Mouse (Mus musculus) limb, embryonic 14.5 days (tissue): ENCODE results near the gene Ugt1a7c. TPM values are rescaled to one million over a fixed set of nuclear protein-coding genes. Genes with fewer than 3 reads are reported as not detected.

Experiments used
- ATAC-seq: fragments of 200-750 bp; cut with Nextera tagmentation; 2 replicates; pipeline ENCODE4 v1.8.0; 2017; ENCODE audit warnings: low read depth, moderate number of reproducible peaks, moderate TSS enrichment; ENCODE audit not compliant: low FRiP score
- DNase-seq: peaks from one replicate; pipeline ENCODE4 v3.0.0-alpha.2; 2015; ENCODE audit warnings: low spot score
- H3K27ac ChIP-seq: fragments of 300-500 bp; sonication (generic); replicated peaks from 2 replicates; pipeline ENCODE4 v1.5.1; 2014; ENCODE audit warnings: low read depth, mild to moderate bottlenecking, low read length, moderate library complexity, mixed read lengths
- H3K27me3 ChIP-seq: fragments of 300-500 bp; sonication (generic); 2 replicates; pipeline ENCODE4 v1.6.1; 2014; ENCODE audit warnings: low read length, mixed read lengths; ENCODE audit not compliant: control insufficient read depth, insufficient read depth
- H3K36me3 ChIP-seq: fragments of 300-500 bp; sonication (generic); 2 replicates; pipeline ENCODE4 v1.6.1; 2014; ENCODE audit warnings: mild to moderate bottlenecking, low read length, moderate library complexity, mixed read lengths; ENCODE audit not compliant: control insufficient read depth, insufficient read depth
- H3K4me1 ChIP-seq: fragments of 300-500 bp; sonication (generic); 2 replicates; pipeline ENCODE4 v1.6.1; 2014; ENCODE audit warnings: antibody characterized with exemption, low read length, mixed read lengths; ENCODE audit not compliant: control insufficient read depth, insufficient read depth
- H3K4me2 ChIP-seq: fragments of 300-500 bp; sonication (generic); replicated peaks from 2 replicates; pipeline ENCODE4 v1.6.1; 2014; ENCODE audit warnings: low read depth, mild to moderate bottlenecking, low read length, moderate library complexity; ENCODE audit not compliant: severe bottlenecking
- H3K4me3 ChIP-seq: fragments of 300-500 bp; sonication (generic); replicated peaks from 2 replicates; pipeline ENCODE4 v1.5.1; 2014; ENCODE audit warnings: low read length
- H3K9ac ChIP-seq: fragments of 300-500 bp; sonication (generic); 2 replicates; pipeline ENCODE4 v1.6.1; 2014; ENCODE audit warnings: mild to moderate bottlenecking, low read depth, low read length, moderate library complexity; ENCODE audit not compliant: severe bottlenecking
- H3K9me3 ChIP-seq: fragments of 300-500 bp; sonication (generic); 2 replicates; pipeline ENCODE4 v1.6.1; 2016; ENCODE audit warnings: low read length; ENCODE audit not compliant: control insufficient read depth
- POLR2A ChIP-seq: fragments of 200-500 bp; IDR thresholded peaks from 2 replicates; pipeline ENCODE4 v1.8.0; 2012; ENCODE audit warnings: inconsistent platforms, mild to moderate bottlenecking, moderate library complexity, borderline replicate concordance; ENCODE audit not compliant: insufficient read depth, insufficient read length; ENCODE audit errors: extremely low read depth
- WGBS: fragments of 180-500 bp; shearing (Covaris S2); extraction: QIAGEN DNeasy Blood & Tissue Kit; methylation state at CpG from one replicate; pipeline ENCODE4 v1.1.7; 2014; 5-methylcytosine and 5-hydroxymethylcytosine counted together
- polyA plus RNA-seq, 2 experiments: library from polyadenylated mRNA; depleted of rRNA in 1 of 2; stranded (reverse) in 1 of 2; unstranded in 1 of 2; fragments of >200 nt; fragmentation: Nextera tagmentation in 1 of 2; extraction: Ambion mirVana in 1 of 2; gene quantifications; 2 replicates each; pipeline versions ENCODE4 v1.2.1 to v1.2.3; 2012 to 2014

Gene Ugt1a7c
- polyA plus RNA-seq, 2 experiments: 2.2 to 2.6 TPM

- 97% methylated on average over 1 of the region's 1 CpGs for WGBS
- no peak overlapping the region for H3K4me2 ChIP-seq
- no peak for DNase-seq
These were observed 100.8 kb downstream of the Ugt1a7c start for GRCm38 (mm10) chr1:88195687-88196086.

GRCm38 (mm10) chr1:88197443-88197842, 102.6 kb downstream of the Ugt1a7c start:
- Histone ChIP-seq H3K27ac (no peak overlapping the region), H3K4me3 (no peak overlapping the region), H3K4me2 (no peak overlapping the region), H3K9ac (no peak overlapping the region), H3K9me3 (no peaks in the 10 kb centered on the region), H3K27me3 (no peaks in the 10 kb centered on the region), H3K36me3 (no peaks in the 10 kb centered on the region), H3K4me1 (no peaks in the 10 kb centered on the region)
- ATAC-seq: no peak
- TF ChIP-seq POLR2A: no peak
- 71% methylated on average over 3 of the region's 3 CpGs for WGBS
- no peak for DNase-seq

More at GRCm38 (mm10) chr1:88195687-88196086, 100.8 kb downstream of the Ugt1a7c start:
- Histone ChIP-seq H3K4me3 (no peak overlapping the region), H3K27ac (no peak overlapping the region), H3K9ac (no peak overlapping the region), H3K27me3 (no peaks in the 10 kb centered on the region), H3K36me3 (no peaks in the 10 kb centered on the region), H3K9me3 (no peaks in the 10 kb centered on the region), H3K4me1 (no peaks in the 10 kb centered on the region)
- no peak for ATAC-seq
- TF ChIP-seq POLR2A: no peak

- no peak overlapping the region for H3K4me3 ChIP-seq
- H3K4me2 ChIP-seq: no peak overlapping the region
- H3K9me3 ChIP-seq: peaks cover 10% of the 10 kb centered on the region
- no peaks in the 10 kb centered on the region for H3K36me3 ChIP-seq
- DNase-seq: no peak
- H3K27ac ChIP-seq: no peak overlapping the region
- H3K27me3 ChIP-seq: no peaks in the 10 kb centered on the region
- ATAC-seq: no peak
- WGBS: 67% methylated on average over 2 of the region's 2 CpGs
- H3K9ac ChIP-seq: no peak overlapping the region
- H3K4me1 ChIP-seq: no peaks in the 10 kb centered on the region
- TF ChIP-seq POLR2A: no peak
These were observed 105.1 kb downstream of the Ugt1a7c start for GRCm38 (mm10) chr1:88199996-88200395.

GRCm38 (mm10) chr1:88200456-88200855, 105.6 kb downstream of the Ugt1a7c start, which contains the start of gene Ugt1a2:
Ugt1a2 (plus strand) TSS chr1:88200601.
- H3K4me1 ChIP-seq: no peaks in the 10 kb centered on the region
- no peak within 1 kb of the TSS for H3K4me2 ChIP-seq
- no peaks in the 10 kb centered on the region for H3K36me3 ChIP-seq
- no peak for DNase-seq
- TF ChIP-seq POLR2A: no peak
- H3K4me3 ChIP-seq: no peak within 1 kb of the TSS
- ATAC-seq: no peak
- 74% methylated on average over 7 of the region's 7 CpGs for WGBS
- no peak within 1 kb of the TSS for H3K9ac ChIP-seq
- H3K9me3 ChIP-seq: peaks cover 11% of the 10 kb centered on the region
- no peak within 1 kb of the TSS for H3K27ac ChIP-seq
- H3K27me3 ChIP-seq: no peaks in the 10 kb centered on the region

GRCm38 (mm10) chr1:88205294-88205922, 110.5 kb downstream of the Ugt1a7c start, which contains the start of gene Dnajb3:
Dnajb3 (minus strand) TSS chr1:88205782.
- no peak within 1 kb of the TSS for H3K27ac ChIP-seq
- WGBS: 6% methylated on average over 45 of the region's 62 CpGs
- ATAC-seq: peak; percentile 100

More at GRCm38 (mm10) chr1:88205294-88205922, 110.5 kb downstream of the Ugt1a7c start, which contains the start of gene Dnajb3:
- TF ChIP-seq POLR2A: 0 out of 2 replicates have a peak, but pooled peaks have one; percentile 60
- no peaks in the 10 kb centered on the region for H3K27me3 ChIP-seq
- DNase-seq: peak; percentile 82
- peak within 1 kb of the TSS; percentile 84 for H3K4me2 ChIP-seq
- H3K9ac ChIP-seq: peak within 1 kb of the TSS; percentile 77
- no peaks in the 10 kb centered on the region for H3K36me3 ChIP-seq
- H3K4me1 ChIP-seq: peaks cover 3% of the 10 kb centered on the region; the same call in 1 of the 2 replicates
- H3K9me3 ChIP-seq: peaks cover 11% of the 10 kb centered on the region
- peak within 1 kb of the TSS; percentile 46 for H3K4me3 ChIP-seq
